Mouse (Mus musculus): ENCODE measurements around the gene Lce3e.

Gene Lce3e

GRCm38 (mm10) chr3:92966761-92967160, at the start of gene Lce3e:
TSS of gene Lce3e (plus strand) at chr3:92967061.
- DNase-seq (ENCODE audit: low read depth, low spot score), result no peak

- DNase-seq (ENCODE audit: low read depth, low spot score), result peak; percentile 57
Measured at GRCm38 (mm10) chr3:92920364-92920763, 46.5 kb upstream of the Lce3e start.

- DNase-seq (ENCODE audit: low read depth, low spot score), result no peak
Measured at GRCm38 (mm10) chr3:92926130-92926529, 40.7 kb upstream of the Lce3e start, which contains the start of gene Lce3a. TSS of gene Lce3a (minus strand) at chr3:92926230.

DNA sequence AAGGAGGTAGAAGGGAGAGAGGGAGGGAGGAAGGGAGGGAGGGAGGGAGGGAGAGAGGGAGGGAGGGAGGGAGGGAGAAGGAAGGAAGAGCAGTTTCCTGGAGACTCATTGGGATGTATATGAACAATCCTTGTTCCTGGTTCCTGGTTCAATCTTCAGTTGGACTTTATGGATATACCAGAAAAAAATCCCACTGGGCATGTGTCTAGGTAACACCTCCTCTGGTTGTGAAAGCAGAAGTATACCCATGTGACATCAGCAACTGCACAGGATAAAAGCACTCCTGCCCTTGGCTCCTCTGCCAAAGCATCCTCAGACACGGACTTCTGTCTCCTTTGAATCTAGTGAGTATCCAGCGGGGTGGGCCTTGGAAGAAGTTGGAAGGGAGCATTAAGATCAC, 34.2 kb upstream of the Lce3e start, which contains the start of gene Lce3b:
Gene Lce3b, plus strand, starts transcription at position 301 of the 400 bp plus-strand sequence.
- DNase-seq (ENCODE audit: low read depth, low spot score), result no peak

GRCm38 (mm10) chr3:92944186-92944585, 22.7 kb upstream of the Lce3e start, which contains the start of gene Lce3c:
TSS of gene Lce3c (plus strand) at chr3:92944486.
- DNase-seq (ENCODE audit: low read depth, low spot score), result no peak

DNA sequence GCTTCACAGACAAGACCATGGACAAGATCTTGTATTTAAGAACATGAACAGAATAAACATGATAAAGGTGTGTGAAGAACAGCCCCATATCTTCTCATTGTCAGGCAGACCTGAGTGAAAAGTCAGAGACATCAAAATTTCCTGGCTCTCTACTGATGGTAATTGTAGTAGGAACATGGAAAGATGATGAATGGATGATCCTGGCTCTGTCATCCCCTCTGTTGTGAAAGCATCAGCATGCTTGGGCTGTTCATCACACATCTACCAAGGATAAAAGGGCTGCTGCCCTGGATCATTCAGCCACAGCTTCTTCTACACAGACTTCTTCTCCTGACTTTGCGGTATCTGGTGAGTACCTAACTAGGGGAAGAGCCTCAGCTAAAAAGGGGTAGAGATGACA, 9.8 kb upstream of the Lce3e start, which contains the start of gene Lce3d:
Gene Lce3d, plus strand, starts transcription at position 301 of the 400 bp plus-strand sequence.
- DNase-seq (ENCODE audit: low read depth, low spot score), result no peak

DNA sequence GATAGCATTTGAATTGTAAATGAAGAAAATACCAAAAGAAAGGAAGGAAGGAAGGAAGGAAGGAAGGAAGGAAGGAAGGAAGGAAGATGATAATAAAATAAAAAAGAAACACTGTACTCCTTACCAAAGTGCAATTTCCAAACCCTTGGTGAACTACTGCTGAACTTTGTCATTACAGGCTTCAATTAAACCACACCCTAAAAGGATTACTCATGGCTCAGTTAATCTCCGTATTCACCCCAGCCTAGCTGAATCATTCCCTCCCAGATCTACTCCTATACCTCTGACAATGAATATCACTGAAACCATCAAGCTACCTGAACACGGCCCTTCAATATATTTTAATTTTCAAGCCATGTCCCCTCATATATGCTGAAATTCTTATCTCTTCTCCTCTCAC, 11.6 kb downstream of the Lce3e start:
- DNase-seq (ENCODE audit: low read depth, low spot score), result no peak

- no peak for DNase-seq (ENCODE audit: low read depth, low spot score)
Measured at GRCm38 (mm10) chr3:92991926-92992325, 25.1 kb downstream of the Lce3e start, which contains the start of gene Lce3f. TSS of gene Lce3f (plus strand) at chr3:92992226.

DNA sequence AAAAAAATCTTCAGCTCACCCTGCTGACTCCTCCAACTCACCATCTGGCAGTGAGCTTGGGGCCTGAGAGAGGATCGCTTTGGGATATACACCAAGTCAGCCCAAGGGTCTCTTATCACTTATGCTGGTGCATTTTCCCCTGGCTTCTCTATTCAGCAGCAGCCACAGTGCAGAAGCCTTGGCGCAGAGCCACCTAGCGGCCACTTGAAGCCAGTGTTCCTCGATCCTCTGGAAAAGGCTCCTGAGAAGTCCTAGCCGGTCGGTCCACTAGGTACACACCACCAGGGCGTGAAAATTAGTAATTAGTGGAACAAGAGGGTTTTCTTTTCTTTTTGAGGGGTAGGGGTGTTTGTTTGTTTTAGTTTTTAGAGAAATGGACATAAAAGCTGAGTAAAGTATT, 31.8 kb downstream of the Lce3e start:
- peak; percentile 75 for DNase-seq (ENCODE audit: low read depth, low spot score)

DNA sequence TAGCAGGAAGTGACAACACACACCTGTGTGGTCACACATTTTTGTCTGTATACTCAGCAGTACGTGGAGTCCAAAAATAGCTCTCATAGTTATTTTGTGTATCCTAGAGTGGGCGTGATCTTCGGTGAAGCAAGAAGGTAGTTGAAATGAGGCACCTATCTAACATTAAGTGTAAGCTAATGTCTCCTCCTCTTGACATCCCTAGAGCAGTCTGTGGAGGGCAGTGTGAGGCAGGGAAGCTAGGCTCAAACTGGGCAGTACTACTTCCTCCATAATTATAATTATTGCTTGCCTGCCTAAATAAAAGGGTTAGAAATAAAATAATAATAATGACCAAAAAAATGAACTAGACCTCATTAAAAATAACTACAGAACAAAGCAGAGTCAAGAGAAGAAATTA, 33.8 kb downstream of the Lce3e start:
- no peak for DNase-seq (ENCODE audit: low read depth, low spot score)

- DNase-seq (ENCODE audit: low read depth, low spot score), result no peak
Measured at GRCm38 (mm10) chr3:93002843-93003242, 36.0 kb downstream of the Lce3e start.

GRCm38 (mm10) chr3:93014378-93014801, 47.5 kb downstream of the Lce3e start:
- peak; percentile 67 for DNase-seq (ENCODE audit: low read depth, low spot score)

GRCm38 (mm10) chr3:93014871-93015270, 48.0 kb downstream of the Lce3e start:
- DNase-seq (ENCODE audit: low read depth, low spot score), result no peak

DNA sequence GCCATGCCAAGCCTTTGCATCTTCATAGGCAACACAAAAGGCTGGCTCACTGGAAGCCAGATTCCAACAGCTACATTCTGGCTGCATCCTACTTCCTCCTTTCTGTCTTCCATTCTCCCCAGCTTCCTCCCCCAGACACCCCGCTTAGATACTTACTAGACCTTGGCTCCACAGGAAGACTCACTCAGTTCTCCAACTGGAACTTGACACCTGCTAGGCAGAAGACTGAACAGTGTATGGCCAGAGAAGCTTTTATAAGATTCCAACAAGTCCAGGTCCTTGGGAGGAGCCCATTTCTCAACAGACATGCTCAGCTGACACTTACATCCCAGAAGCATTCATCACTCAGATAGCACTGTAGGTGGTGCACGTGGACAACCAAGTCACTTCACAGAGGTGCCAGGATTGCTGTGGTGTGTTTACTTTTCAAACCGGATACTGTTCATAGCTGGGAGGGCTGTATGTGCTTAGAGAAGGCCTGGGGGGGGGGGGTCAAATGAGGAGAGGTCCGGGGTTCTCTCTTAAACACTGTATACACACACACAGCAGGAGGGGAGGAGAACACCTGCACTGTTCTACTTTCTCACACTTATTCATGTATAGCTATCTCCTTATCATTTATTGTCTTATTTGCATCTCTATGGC, 48.7 kb downstream of the Lce3e start, which contains the start of gene Crct1:
Gene Crct1, minus strand, starts transcription at position 228 of the 645 bp plus-strand sequence.
- peak; percentile 36 for DNase-seq (ENCODE audit: low read depth, low spot score)
